Mouse (Mus musculus): ENCODE results near the gene Siglece. TPM values are rescaled to one million over a fixed set of nuclear protein-coding genes. Genes with fewer than 3 reads are reported as not detected.

Gene Siglece
- total RNA-seq, 1 experiment from 2014 or later: 1.9 TPM

DNA sequence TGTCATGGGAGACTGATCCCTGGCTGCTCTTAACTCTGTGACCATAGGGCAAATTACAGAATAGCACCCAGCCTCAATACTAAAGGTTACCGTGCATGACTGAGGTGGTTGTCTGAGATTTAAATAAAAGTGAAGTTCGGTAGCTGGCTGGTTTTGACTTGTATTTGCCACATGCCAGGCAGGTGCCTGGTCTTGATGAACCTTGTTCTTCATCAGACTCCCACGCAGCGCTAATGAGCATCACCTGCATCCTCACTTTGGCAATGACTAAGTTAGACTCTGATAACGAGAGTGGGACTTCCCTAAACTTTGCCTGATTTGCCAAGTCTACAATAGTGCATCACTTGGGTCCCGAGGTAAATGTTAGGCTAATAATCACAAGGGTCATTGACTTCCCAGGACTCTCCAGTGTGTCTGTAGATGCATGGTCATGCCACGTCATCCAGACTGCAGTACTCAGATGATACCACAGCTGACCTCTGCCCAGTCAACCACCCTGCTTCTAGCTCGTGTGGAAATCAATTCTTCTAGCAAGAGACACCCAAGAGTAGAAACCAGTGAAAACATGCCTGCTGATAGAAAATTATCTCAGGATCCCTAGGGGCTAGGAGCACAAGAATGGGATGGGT lies 34.1 kb downstream of the Siglece start:
- no peak for DNase-seq

DNA sequence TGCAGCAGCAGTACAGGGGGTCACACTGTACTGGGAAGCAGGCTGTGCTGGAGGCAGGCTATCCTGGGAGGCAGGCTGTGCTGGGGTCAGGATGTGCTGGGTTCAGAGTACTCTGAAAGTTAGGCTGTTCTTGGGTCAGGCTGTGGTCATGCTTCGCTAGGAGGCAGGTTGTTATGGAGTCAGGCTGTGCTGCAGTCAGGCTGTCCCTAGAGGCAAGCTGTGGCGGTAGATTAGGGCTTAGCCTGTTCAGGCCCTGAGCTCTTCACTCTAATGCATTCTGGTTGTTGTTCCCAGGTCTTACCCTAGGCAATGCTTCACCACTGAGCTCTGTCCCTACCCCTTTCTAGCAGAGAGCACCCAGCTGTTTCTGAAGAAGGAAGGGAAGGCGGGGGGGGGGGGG lies 34.9 kb downstream of the Siglece start:
- DNase-seq: no peak

GRCm38 (mm10) chr7:43623819-43624218 lies 36.1 kb downstream of the Siglece start:
- no peak for DNase-seq

GRCm38 (mm10) chr7:43622927-43623326 lies 37.0 kb downstream of the Siglece start:
- DNase-seq: no peak

DNA sequence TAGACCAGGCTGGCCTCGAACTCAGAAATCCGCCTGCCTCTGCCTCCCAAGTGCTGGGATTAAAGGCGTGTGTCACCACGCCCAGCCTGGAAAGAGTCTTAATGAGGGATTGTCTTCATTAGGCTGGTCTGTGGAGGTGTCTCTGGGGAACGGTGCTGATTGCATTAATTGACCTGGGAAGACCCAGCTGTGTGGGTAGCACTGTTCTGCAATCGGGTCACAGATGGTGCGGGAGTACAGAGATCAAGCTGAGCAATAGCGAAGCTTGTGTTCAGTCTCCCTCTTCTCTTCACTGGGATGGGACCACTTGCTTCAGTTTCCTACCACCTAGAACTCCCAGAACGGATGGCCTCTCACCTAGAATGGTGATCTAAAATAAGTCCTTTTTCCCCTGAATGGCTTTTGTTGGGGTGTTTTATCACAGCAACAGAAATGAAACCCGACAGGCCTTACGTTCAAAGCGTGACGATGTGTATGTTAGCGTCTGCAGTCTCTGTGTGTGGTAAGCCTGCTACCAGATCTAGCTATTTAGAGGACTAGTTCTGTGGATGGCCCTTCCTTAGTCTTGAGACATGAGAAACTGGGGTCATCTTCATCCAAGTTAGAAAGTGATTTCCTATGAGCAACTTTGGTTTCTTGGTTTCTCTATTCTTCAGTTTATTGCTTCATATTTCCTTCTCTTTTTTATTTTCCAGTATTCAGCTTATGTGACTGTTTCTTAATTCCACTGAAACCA lies 46.0 kb downstream of the Siglece start:
- DNase-seq: no peak

DNA sequence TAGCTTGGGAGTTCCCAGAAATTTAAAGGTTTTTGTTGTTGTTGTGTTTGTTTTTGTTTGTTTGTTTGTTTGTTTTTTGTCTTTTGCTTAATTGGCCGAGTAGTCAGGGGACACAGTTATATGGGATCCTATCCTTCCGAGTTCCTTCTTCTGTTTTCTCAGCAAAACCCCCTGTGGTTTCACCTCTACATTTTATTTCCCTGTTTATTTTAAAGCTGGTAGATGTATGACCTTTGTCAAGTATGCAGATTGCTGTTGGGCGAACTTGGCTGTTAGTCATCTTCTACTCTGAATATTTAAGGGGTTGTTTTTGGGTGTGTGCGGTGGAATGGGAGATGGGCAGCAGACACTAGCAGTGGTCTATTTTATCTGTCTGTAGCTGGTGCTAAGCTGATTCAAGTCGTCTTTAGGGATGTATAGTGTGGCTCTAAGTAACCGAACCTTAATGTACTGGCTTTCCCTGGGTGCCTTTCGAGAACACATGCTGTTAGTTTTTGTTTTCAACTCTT lies 51.6 kb downstream of the Siglece start:
- DNase-seq: no peak

DNA sequence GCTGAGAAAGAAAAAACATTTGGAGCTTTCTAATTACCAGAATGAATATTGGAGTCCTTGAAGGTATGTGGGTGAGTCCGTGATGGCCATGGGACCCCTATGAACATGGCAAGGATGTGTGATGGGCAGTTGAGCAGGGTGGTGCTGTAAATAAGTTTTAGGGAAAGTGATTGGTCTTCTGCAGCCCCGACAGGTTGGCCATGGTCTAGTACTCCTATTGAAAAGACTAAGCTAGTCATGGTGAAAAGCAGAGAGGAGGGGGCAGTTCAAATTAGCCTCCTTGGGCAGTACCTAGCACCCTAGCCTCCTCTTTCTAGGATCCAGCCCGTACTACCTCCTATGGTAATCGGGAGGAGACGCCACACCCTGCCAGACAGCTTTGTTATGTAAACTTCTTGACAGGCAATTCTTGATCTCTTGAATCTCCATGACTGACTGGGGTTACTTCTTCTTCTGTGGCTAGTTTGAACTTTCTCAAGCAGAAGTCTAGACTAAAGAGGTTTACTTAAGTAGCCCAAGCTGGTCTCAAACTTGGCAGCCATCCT lies 52.1 kb downstream of the Siglece start:
- no peak for DNase-seq

DNA sequence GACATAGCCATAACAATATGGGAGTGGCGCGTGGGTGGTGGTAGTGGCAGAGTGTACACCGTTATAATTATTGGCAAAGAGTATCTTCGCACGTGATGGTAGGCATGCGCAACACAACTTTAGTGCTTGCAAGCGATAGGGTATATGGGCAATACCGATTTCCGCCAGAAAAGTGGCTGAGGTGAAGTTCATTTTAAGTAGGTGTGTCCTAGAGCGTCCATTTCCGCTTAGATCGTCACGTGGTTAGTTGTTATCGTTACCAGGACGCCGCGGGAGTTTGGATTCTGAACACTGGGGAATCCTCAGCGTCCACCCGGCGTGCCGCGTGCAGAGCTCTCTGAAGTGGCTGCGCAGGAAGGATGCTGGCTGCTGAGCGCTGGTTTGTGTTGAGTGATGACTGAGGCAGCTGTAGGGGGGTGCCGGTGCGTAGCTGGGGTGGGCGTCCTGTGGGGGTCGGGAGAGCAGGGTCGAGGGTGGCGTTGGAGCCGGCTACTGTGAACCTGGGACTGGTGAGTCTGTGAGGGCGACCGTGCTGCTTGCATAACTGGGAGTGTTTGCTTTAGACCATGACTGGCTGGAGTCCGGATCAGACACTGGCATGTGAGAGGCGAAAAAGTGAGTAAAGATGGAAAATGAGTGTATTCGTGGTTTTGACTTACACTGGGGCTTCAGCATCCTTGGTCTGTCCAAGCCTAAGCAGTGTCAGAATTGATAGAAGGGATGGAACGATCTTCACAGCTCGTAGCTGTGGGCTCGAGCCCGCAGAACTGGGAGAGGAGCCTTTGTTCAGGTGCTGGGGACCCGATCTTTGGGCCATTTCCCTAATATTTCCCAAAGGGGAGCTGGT lies 52.8 kb downstream of the Siglece start, which contains the start of gene Zfp819:
Gene Zfp819, plus strand, starts transcription at position 274 of the 847 bp plus-strand sequence.
- peak; percentile 69 for DNase-seq

DNA sequence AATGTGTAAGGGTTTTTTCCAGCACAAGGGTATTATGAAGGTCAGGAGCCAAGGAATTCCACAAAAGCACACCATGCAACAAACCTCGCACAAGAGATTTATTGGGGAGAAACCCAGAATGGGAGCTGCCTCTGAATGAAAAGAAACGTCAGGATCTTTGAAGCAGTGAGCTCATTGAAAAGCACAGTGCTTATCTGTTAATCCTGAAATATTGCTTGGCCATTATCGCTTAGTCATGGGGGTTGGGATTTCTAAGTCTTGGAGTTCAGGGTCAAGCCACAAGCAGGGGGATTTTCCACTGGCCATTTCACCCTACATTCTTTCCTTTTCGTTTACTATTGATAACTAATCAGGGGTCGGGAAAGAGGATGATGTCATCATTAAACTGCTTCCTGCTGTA lies 58.1 kb downstream of the Siglece start:
- no peak for DNase-seq

Other genes starting within 250 kb of the Siglece start
- gene Lim2, start 232.5 kb downstream of the Siglece start, total RNA-seq (2021): not detected in 2 replicates
- 0.46 TPM in 1 of 2 replicates, not detected in the other for gene Nkg7, start 223.1 kb downstream of the Siglece start, total RNA-seq (2021)
- gene Cldnd2, start 219.4 kb downstream of the Siglece start, total RNA-seq (2021): not detected in 2 replicates
- gene Etfb, start 216.1 kb downstream of the Siglece start, total RNA-seq (2021): 373 and 390 TPM in 2 replicates
- gene Gm45233, start 216.0 kb downstream of the Siglece start, total RNA-seq (2021): 1.5 TPM in 1 of 2 replicates, not detected in the other
- 3.6 and 4.6 TPM in 2 replicates for gene Vsig10l, start 197.0 kb downstream of the Siglece start, total RNA-seq (2021)
- gene Iglon5, start 170.1 kb downstream of the Siglece start, total RNA-seq (2021): 1.3 and 2.1 TPM in 2 replicates
- not detected in 2 replicates for gene 4931406B18Rik, start 154.2 kb downstream of the Siglece start, total RNA-seq (2021)
- gene Cd33, start 115.7 kb downstream of the Siglece start, total RNA-seq (2021): 1.2 and 2.4 TPM in 2 replicates
- gene Zfp658, start 97.9 kb downstream of the Siglece start, total RNA-seq (2021): 2.8 and 3.1 TPM in 2 replicates
- 16.2 and 17.5 TPM in 2 replicates for gene Zfp719, start 80.6 kb downstream of the Siglece start, total RNA-seq (2021)
- not detected in 2 replicates for gene Zfp819, start 53.0 kb downstream of the Siglece start, total RNA-seq (2021)
- gene Ceacam18, start 25.5 kb downstream of the Siglece start, total RNA-seq (2021): not detected in 2 replicates
- gene Ctu1, start 11.9 kb upstream of the Siglece start, total RNA-seq (2021): 11.1 and 13.4 TPM in 2 replicates
- gene Klk14, start 30.3 kb upstream of the Siglece start, total RNA-seq (2021): not detected in 2 replicates
- gene Klk13, start 52.4 kb upstream of the Siglece start, total RNA-seq (2021): not detected in 2 replicates
- gene Klk12, start 108.7 kb upstream of the Siglece start, total RNA-seq (2021): not detected in 2 replicates
- not detected in 2 replicates for gene Klk11, start 114.4 kb upstream of the Siglece start, total RNA-seq (2021)
- not detected in 2 replicates for gene Klk10, start 120.9 kb upstream of the Siglece start, total RNA-seq (2021)
- not detected in 2 replicates for gene Klk9, start 131.7 kb upstream of the Siglece start, total RNA-seq (2021)
- gene Klk8, start 137.4 kb upstream of the Siglece start, total RNA-seq (2021): 2.7 and 3.5 TPM in 2 replicates
- not detected in 2 replicates for gene Klk7, start 151.1 kb upstream of the Siglece start, total RNA-seq (2021)
- not detected in 2 replicates for gene Klk6, start 164.3 kb upstream of the Siglece start, total RNA-seq (2021)
- not detected in 2 replicates for gene Klk5, start 181.8 kb upstream of the Siglece start, total RNA-seq (2021)
- gene Klk4, start 221.0 kb upstream of the Siglece start, total RNA-seq (2021): not detected in 2 replicates